Mouse (Mus musculus) layer of hippocampus, adult 9-11 months (tissue): ENCODE data around the gene Plekha3.

Experiments used
- DNase-seq: peaks from one replicate; pipeline ENCODE4 v3.0.0; 2022

The Plekha3 gene

GRCm38 (mm10) chr2:76676401-76677226, 1.5 kb downstream of the Plekha3 start:
- DNase-seq: no peak

GRCm38 (mm10) chr2:76682301-76682700, 7.2 kb downstream of the Plekha3 start:
- DNase-seq: no peak

DNA sequence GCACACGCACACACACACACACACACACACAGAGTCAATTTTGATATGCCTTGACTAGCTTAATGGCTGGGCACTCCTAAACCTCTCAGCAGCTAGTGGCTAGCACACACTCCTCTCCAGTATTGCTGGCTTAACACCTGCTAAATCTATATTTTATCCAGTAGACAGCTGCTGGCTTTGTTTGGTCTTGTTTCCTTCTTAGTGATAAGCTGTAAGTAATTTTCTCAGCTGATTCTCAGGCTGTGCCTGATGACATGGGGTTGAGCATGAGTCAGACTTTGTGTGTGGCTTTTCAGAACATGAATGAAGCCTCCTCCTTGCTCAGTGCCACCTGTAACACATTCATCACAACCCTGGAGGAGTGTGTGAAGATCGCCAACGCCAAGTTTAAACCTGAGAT, 11.9 kb downstream of the Plekha3 start:
- no peak for DNase-seq

DNA sequence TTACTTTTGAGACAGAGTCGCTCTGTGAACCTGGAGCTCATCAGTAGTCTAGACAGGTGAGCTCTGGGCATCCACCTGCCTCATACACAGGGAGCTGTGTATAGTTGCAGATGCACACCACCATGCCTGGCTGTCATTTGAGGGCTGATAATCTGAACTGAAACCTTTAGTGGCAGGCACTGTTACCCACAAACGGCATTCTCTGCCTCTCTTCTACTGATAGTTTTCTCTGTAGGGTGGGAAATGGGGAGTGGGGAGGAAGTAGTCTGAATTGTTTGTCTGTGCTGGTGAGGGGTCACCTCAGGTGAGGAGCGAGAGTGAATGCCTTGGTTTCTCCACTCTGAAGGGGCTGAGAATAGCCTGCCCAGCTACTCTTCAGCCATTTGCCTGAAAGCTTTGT, 12.5 kb downstream of the Plekha3 start:
- no peak for DNase-seq

DNA sequence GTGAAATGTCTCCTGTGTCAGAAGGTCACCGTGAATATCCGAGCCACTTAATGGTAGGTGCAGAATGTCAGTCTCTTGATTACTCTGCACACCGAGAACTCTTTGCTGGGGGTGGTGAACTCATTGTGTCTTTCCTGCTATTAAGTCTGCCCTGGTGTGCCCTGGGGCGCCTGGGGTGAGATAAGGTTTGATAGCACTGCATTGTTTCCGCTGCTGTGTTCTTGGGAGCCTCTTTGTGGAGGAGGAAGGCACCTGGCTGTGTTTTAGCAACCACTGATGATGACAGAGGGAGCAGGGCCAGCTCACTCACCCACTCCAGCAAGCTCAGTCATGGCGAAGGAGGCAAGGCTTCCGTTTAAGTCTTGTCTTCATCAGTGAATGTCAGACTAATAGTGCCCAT, 13.1 kb downstream of the Plekha3 start:
- no peak for DNase-seq

GRCm38 (mm10) chr2:76690436-76691204, 15.5 kb downstream of the Plekha3 start:
- DNase-seq: no peak

DNA sequence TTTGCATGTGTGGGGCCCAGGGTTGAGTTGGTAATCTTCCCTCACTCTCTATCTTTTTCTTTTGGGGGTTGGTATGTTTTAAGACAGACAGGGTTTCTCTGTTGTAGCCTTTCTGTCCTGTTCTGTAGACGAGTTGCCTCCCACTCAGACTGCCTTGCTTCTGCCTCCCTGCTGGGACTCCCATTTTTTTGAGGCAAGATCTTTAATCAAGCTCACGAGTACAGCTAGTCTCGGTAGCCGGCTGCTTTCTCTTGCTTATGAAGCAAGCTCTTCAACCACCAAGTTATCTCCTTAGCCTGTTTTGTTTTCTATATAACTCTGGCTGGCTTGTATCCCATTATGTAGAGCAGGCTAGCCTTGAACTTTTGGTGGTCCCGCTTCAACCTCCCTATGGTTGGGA, 18.7 kb downstream of the Plekha3 start:
- no peak for DNase-seq

- no peak for DNase-seq
These were observed 20.2 kb downstream of the Plekha3 start for GRCm38 (mm10) chr2:76695290-76695689.

GRCm38 (mm10) chr2:76702188-76702587, 27.1 kb downstream of the Plekha3 start:
- no peak for DNase-seq

DNA sequence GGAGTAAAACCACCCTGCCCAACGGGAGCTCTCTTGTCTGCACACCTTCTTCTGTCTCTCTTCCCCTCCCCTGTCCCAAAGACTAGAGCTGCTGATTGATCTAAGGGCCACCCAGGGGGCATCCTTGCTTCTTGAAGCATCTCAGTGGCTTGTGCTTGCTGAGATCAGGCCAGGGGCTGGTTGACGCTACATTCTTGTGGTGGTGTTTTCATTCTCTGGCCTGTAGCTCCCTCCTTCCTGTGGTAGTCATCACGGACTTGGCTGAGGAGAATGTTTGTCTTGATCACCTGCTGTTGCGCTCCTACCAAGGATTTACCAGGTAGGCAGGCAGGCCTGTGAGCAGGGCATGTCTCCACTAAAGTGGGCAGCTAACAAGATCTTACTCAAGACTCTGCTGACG, 27.7 kb downstream of the Plekha3 start:
- no peak for DNase-seq

- no peak for DNase-seq
These were observed 30.6 kb downstream of the Plekha3 start for GRCm38 (mm10) chr2:76705655-76706054.

- no peak for DNase-seq
These were observed 33.4 kb downstream of the Plekha3 start for GRCm38 (mm10) chr2:76708512-76708911.

DNA sequence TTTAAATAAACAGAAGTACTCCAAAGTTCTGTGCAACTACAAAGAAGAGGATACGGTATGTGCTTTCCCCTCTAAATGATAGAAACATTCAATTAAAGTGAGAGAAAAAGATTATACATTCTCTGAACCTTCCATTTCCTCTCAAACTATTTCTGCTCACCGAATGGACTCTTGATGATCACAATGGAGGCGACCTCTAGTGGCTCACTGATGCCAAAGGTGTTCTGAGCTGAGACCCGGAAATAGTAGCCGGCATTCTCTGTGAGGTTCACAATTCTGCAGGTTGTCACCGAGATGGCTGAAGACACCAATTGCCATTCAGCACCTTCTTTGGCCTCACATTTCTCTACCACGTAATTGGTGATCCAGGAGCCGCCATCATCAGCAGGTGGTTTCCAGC, 39.9 kb downstream of the Plekha3 start:
- no peak for DNase-seq

- no peak for DNase-seq
These were observed 44.6 kb downstream of the Plekha3 start for GRCm38 (mm10) chr2:76719650-76720049.
